Mouse (Mus musculus) erythroblast, adult 5-6 weeks (primary cell): Measurements from ENCODE around the gene Igf2. TPM values are rescaled to one million over a fixed set of nuclear protein-coding genes. Genes with fewer than 3 reads are reported as not detected.

Experiments
- total RNA-seq, 2 experiments: library from RNA; stranded (forward) in 1 of 2; stranded (reverse) in 1 of 2; fragments of 150-400 nt in 1 of 2; fragments of 200-764, 138-1000 nt in 1 of 2; gene quantifications; 2 replicates each; pipeline versions ENCODE4 v1.2.3 to v1.2.4; 2015 to 2017; ENCODE audit warnings: low replicate concordance in 2 of 2

Gene Igf2
- total RNA-seq, 2 experiments from 2014 or later: not detected

Other genes starting within 250 kb of the Igf2 start
- gene Syt8, start 232.0 kb downstream of the Igf2 start, total RNA-seq (2015; ENCODE audit: low replicate concordance): not detected in 2 replicates
- not detected in 2 replicates for gene Syt8, start 232.0 kb downstream of the Igf2 start, total RNA-seq (2017; ENCODE audit: low replicate concordance)
- gene Tnni2, start 225.0 kb downstream of the Igf2 start, total RNA-seq (2015; ENCODE audit: low replicate concordance): 19.6 TPM in 1 of 2 replicates, not detected in the other
- gene Tnni2, start 225.0 kb downstream of the Igf2 start, total RNA-seq (2017; ENCODE audit: low replicate concordance): 2.0 and 6.4 TPM in 2 replicates
- 119 and 155 TPM in 2 replicates for gene Lsp1, start 206.0 kb downstream of the Igf2 start, total RNA-seq (2015; ENCODE audit: low replicate concordance)
- gene Lsp1, start 206.0 kb downstream of the Igf2 start, total RNA-seq (2017; ENCODE audit: low replicate concordance): 98.7 and 120 TPM in 2 replicates
- gene Tnnt3, start 168.0 kb downstream of the Igf2 start, total RNA-seq (2015; ENCODE audit: low replicate concordance): not detected in 2 replicates
- 2.0 TPM in 1 of 2 replicates, not detected in the other for gene Tnnt3, start 168.0 kb downstream of the Igf2 start, total RNA-seq (2017; ENCODE audit: low replicate concordance)
- gene Mrpl23, start 134.1 kb downstream of the Igf2 start, total RNA-seq (2015; ENCODE audit: low replicate concordance): not detected in 2 replicates
- 3.7 and 8.1 TPM in 2 replicates for gene Mrpl23, start 134.1 kb downstream of the Igf2 start, total RNA-seq (2017; ENCODE audit: low replicate concordance)
- not detected in 2 replicates for gene Gm49394, start 3.1 kb upstream of the Igf2 start, total RNA-seq (2015; ENCODE audit: low replicate concordance)
- gene Gm49394, start 3.1 kb upstream of the Igf2 start, total RNA-seq (2017; ENCODE audit: low replicate concordance): not detected in 2 replicates
- not detected in 2 replicates for gene Ins2, start 76.6 kb upstream of the Igf2 start, total RNA-seq (2015; ENCODE audit: low replicate concordance)
- gene Ins2, start 76.6 kb upstream of the Igf2 start, total RNA-seq (2017; ENCODE audit: low replicate concordance): not detected in 2 replicates